Comparison of ENCODE assay signal across 8 mouse cellular contexts in the genomic region with DNA sequence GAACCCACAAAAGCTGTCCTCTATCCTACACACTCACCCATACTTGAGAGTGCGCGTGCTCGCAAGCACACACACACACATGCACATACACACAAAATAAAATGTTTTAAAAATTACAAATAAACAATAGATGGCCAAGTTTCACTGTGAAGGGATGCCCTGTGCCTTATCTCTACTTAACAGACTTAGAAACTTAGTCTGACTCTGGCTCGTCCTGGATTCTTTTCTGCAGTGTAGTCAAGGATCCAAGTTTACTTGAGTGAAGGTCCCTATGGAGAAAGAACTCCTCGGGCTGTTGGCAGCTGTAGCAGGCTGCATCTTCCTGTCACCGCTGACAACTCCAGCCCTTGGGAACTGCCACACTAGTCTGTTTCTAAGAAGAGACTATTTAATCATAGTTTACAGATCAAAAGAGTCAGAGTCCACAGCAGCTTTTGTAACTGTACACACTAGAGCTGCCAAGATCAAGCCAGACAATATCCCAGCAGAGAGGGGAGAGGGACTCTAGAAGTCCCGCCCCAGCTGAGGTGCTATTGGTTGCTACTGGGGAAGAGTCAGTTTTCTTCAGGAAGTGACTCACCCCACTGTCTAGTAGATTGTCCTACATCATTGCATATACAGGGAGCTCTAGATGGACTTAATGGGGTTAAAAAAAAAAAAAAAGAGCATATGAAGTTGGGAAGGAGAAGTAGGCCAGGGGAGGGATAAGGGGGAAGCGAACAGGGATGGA. TPM values are rescaled to one million over a fixed set of nuclear protein-coding genes. Genes with fewer than 3 reads are reported as not detected.
A peak's percentile ranks its signal among the peaks of the same experiment; 100 is the strongest.
DNase-seq lines count a peak whose midpoint lies in the region; ATAC-seq and TF ChIP-seq lines count a peak whose summit lies in the region.

No protein-coding gene starts in this region.

- no peak overlapping the region; the same call in 1 of the 2 replicates for H3K27ac ChIP-seq in embryonic facial prominence, embryonic 14.5 days (replicated peaks; ENCODE audit: low read depth, low read length)
- H3K27ac ChIP-seq in liver, postnatal 0 days (ENCODE audit: low read depth), result peak overlapping the region; percentile 73

- TF ChIP-seq CTCF in liver, postnatal 0 days (IDR thresholded peaks at IDR 0.05; ENCODE audit: low read depth), result no peak

- H3K36me3 ChIP-seq in embryonic facial prominence, embryonic 14.5 days (ENCODE audit: control insufficient read depth, insufficient read depth, low read length), result no peaks in the 10 kb centered on the region
- H3K36me3 ChIP-seq in liver, postnatal 0 days (replicated peaks; ENCODE audit: insufficient read depth, low read length), result no peaks in the 10 kb centered on the region

- H3K9me3 ChIP-seq in embryonic facial prominence, embryonic 14.5 days (ENCODE audit: control insufficient read depth, low read length), result no peaks in the 10 kb centered on the region
- H3K9me3 ChIP-seq in liver, postnatal 0 days (ENCODE audit: low read length), result no peaks in the 10 kb centered on the region

- peak; percentile 77 for ATAC-seq in embryonic facial prominence, embryonic 14.5 days (ENCODE audit: low read depth)
- peak; percentile 96 for ATAC-seq in liver, postnatal 0 days

- H3K4me1 ChIP-seq in embryonic facial prominence, embryonic 14.5 days (ENCODE audit: control insufficient read depth, insufficient read depth, low read length), result no peaks in the 10 kb centered on the region
- H3K4me1 ChIP-seq in liver, postnatal 0 days (ENCODE audit: insufficient read depth), result peaks cover 4% of the 10 kb centered on the region; the same call in 1 of the 2 replicates

- DNase-seq in testis, postnatal 10 days (ENCODE audit: low spot score), result peak; percentile 69
- no peak for DNase-seq in testis, postnatal 14 days (ENCODE audit: low spot score)
- peak; percentile 79 for DNase-seq in embryonic facial prominence, embryonic 14.5 days (ENCODE audit: low spot score)
- DNase-seq in heart, postnatal 36 days, result peak; percentile 29 to 39
- DNase-seq in liver, postnatal 0 days, result peak; percentile 57
- peak; percentile 65 for DNase-seq in thymus, postnatal 4 days
- DNase-seq in B cell, adult 2 months, result no peak
- DNase-seq in left cerebral cortex, postnatal 14 days (ENCODE audit: low spot score in 2 of 2), result no peak

- no peaks in the 10 kb centered on the region for H3K27me3 ChIP-seq in embryonic facial prominence, embryonic 14.5 days (replicated peaks; ENCODE audit: control insufficient read depth, insufficient read depth, low read length)
- H3K27me3 ChIP-seq in liver, postnatal 0 days (ENCODE audit: insufficient read depth, low read length), result no peaks in the 10 kb centered on the region

- no peak overlapping the region for H3K4me3 ChIP-seq in embryonic facial prominence, embryonic 14.5 days (ENCODE audit: low read depth, low read length)
- no peak overlapping the region for H3K4me3 ChIP-seq in liver, postnatal 0 days (ENCODE audit: low read depth, low read length)

- WGBS in embryonic facial prominence, embryonic 14.5 days, result 73% methylated on average over 8 of the region's 8 CpGs
- WGBS in liver, postnatal 0 days (ENCODE audit: insufficient replicate concordance), result 57% methylated on average over 8 of the region's 8 CpGs

- intact Hi-C loops in heart, postnatal 36 days (cut with DNase I), result no loop called here
- intact Hi-C loops in left cerebral cortex, postnatal 14 days (cut with DNase I), result no loop called here

- no peak overlapping the region for H3K9ac ChIP-seq in embryonic facial prominence, embryonic 14.5 days (ENCODE audit: low read depth, low read length)
- H3K9ac ChIP-seq in liver, postnatal 0 days (replicated peaks), result no peak overlapping the region

- TF ChIP-seq EP300 in liver, postnatal 0 days (IDR thresholded peaks at IDR 0.05; ENCODE audit: low read depth), result no peak

- H3K4me2 ChIP-seq in embryonic facial prominence, embryonic 14.5 days (ENCODE audit: low read depth, low read length), result no peak overlapping the region
- peak overlapping the region; percentile 34; the same call in 1 of the 2 replicates for H3K4me2 ChIP-seq in liver, postnatal 0 days (ENCODE audit: low read depth, low read length)

RNA-seq across cellular contexts. Expression of a gene that starts 10.1 kb away (rescaled TPM):
- 31.0 and 31.4 TPM in 2 replicates for polyA plus RNA-seq in embryonic facial prominence, embryonic 14.5 days (2014; fragmentation: Nextera tagmentation; extraction: Ambion mirVana)
- 10 to 100 TPM; 22.1 to 33.0 TPM for total RNA-seq in heart, postnatal 36 days (2021)
- 7.8 and 8.7 TPM in 2 replicates for polyA plus RNA-seq in liver, postnatal 0 days (2015; fragmentation: Nextera tagmentation; extraction: Ambion mirVana)
- 10 to 100 TPM; 62.2 to 62.9 TPM for total RNA-seq in left cerebral cortex, postnatal 14 days (2021)

Comparison
In these comparisons a context has a peak if more than half of its experiments do, and no peak if none do; other contexts are left out.
1. DNase-seq: peak in testis, postnatal 10 days (single experiment), embryonic facial prominence, embryonic 14.5 days (single experiment), heart, postnatal 36 days (2 of 2), liver, postnatal 0 days (single experiment) and thymus, postnatal 4 days (single experiment); none in testis, postnatal 14 days (single experiment), B cell, adult 2 months (0 of 2) and left cerebral cortex, postnatal 14 days (0 of 2).